Mouse (Mus musculus): ENCODE results near the gene Hnrnpa2b1. TPM values are rescaled to one million over a fixed set of nuclear protein-coding genes. Genes with fewer than 3 reads are reported as not detected.

Hnrnpa2b1 gene
- total and polyA plus RNA-seq, 2 experiments from 2014 or later = 431 to 955 TPM

DNA sequence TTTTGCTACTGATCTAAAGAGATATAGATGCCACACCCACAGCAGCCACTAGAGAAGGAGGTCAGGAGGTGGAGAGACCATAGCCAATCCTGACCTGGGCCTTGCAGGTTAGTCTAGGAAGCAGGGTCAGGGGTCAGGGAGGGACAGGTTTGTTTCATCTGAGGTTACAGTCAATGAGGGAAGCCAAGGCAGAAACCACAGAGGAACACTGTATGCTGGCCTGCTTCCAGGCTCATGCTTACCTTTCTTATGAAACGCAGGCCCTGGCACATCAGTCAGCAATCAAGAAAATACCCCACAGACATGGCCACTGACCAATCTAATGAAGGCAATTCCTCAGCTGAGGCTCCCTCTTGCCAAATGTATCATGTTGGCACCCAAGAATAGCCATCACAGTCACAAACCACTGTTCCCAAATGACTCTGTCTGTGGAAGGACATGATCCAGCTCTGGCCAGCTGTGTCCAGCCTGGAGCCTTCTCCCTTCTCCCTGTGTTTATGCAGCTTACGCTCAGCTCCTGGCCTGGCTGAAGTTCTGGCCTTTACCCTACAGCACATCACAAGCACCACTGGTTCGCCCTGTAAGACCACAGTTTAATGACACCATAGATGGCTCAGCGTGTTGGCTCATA lies 52.3 kb downstream of the Hnrnpa2b1 start:
- no peak overlapping the region for H3K4me2 ChIP-seq (ENCODE audit: low read depth)
- no peak for TF ChIP-seq CTCF (IDR thresholded peaks at IDR 0.05; ENCODE audit: low read depth)
- ATAC-seq = no peak
- H3K9me3 ChIP-seq (ENCODE audit: low read length) = no peaks in the 10 kb centered on the region
- no peak for DNase-seq
- H3K27ac ChIP-seq (ENCODE audit: low read depth, low read length) = no peak overlapping the region
- H3K4me1 ChIP-seq (ENCODE audit: insufficient read depth) = no peaks in the 10 kb centered on the region
- 91% methylated on average over 4 of the region's 4 CpGs for WGBS
- no peak overlapping the region for H3K4me3 ChIP-seq (ENCODE audit: low read depth, low read length)
- H3K9ac ChIP-seq = no peak overlapping the region
- no peaks in the 10 kb centered on the region for H3K27me3 ChIP-seq (ENCODE audit: insufficient read depth, low read length)
- H3K36me3 ChIP-seq (ENCODE audit: insufficient read depth) = no peaks in the 10 kb centered on the region

DNA sequence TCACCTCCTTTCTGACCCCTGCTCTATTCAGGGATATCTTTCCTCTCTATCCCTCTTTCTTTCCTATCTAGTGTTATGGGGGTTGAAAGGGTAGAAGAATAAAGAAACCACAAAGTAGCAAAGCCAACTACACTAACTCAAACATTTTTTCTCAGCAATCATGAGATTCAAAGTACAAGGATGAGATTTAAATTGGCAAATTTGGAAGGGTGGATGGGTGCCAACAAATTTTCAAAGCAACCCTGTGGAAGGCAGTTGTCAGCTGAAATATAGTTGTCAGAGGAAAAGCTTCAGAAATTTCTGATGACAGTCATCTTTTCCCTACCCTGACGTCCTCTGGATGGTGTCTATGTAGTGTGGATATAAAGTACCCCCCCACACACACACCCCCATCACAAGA lies 53.3 kb downstream of the Hnrnpa2b1 start:
- DNase-seq (peak; percentile 58), ATAC-seq (0 out of 2 replicates have a peak, but pooled peaks have one; percentile 34)
- H3K4me1 ChIP-seq (ENCODE audit: insufficient read depth) = no peaks in the 10 kb centered on the region
- no peaks in the 10 kb centered on the region for H3K9me3 ChIP-seq (ENCODE audit: low read length)
- no peak overlapping the region for H3K9ac ChIP-seq
- 40% methylated on average over 1 of the region's 1 CpGs for WGBS
- H3K4me3 ChIP-seq (ENCODE audit: low read depth, low read length) = no peak overlapping the region
- no peaks in the 10 kb centered on the region for H3K27me3 ChIP-seq (ENCODE audit: insufficient read depth, low read length)
- no peaks in the 10 kb centered on the region for H3K36me3 ChIP-seq (ENCODE audit: insufficient read depth)
- TF ChIP-seq CTCF (IDR thresholded peaks at IDR 0.05; ENCODE audit: low read depth) = no peak
- H3K4me2 ChIP-seq (ENCODE audit: low read depth) = no peak overlapping the region
- no peak overlapping the region for H3K27ac ChIP-seq (ENCODE audit: low read depth, low read length)

Other genes starting within 250 kb of the Hnrnpa2b1 start
- gene Nfe2l3, start 37.2 kb downstream of the Hnrnpa2b1 start, total RNA-seq (2014; rRNA removed) = 15.0 and 29.2 TPM in 2 replicates
- gene Nfe2l3, start 37.2 kb downstream of the Hnrnpa2b1 start, polyA plus RNA-seq (2015; fragmentation: Nextera tagmentation; extraction: Ambion mirVana) = 11.4 and 11.7 TPM in 2 replicates
- gene Cbx3, start 466 bp upstream of the Hnrnpa2b1 start, total RNA-seq (2014; rRNA removed) = 213 and 227 TPM in 2 replicates
- gene Cbx3, start 466 bp upstream of the Hnrnpa2b1 start, polyA plus RNA-seq (2015; fragmentation: Nextera tagmentation; extraction: Ambion mirVana) = 514 and 653 TPM in 2 replicates
- 76.3 and 96.5 TPM in 2 replicates for gene Snx10, start 54.0 kb upstream of the Hnrnpa2b1 start, total RNA-seq (2014; rRNA removed)
- gene Snx10, start 54.0 kb upstream of the Hnrnpa2b1 start, polyA plus RNA-seq (2015; fragmentation: Nextera tagmentation; extraction: Ambion mirVana) = 78.4 and 92.6 TPM in 2 replicates